Mouse (Mus musculus): Measurements from ENCODE around the gene Mical2.

Mical2 gene

GRCm38 (mm10) chr7:112405061-112405460, 179.4 kb downstream of the Mical2 start:
- H3K9me3 ChIP-seq (ENCODE audit: low read length): no peaks in the 10 kb centered on the region
- H3K36me3 ChIP-seq (ENCODE audit: insufficient read depth, low read length): no peaks in the 10 kb centered on the region
- TF ChIP-seq POU5F1 (IDR thresholded peaks at IDR 0.05; ENCODE audit: borderline replicate concordance, low read length): no peak
- TF ChIP-seq CTCF (conservative IDR thresholded peaks at IDR 0.05; ENCODE audit: low read length): no peak
- TF ChIP-seq NANOG (IDR thresholded peaks at IDR 0.05; ENCODE audit: borderline replicate concordance, low read length): no peak
- no peak overlapping the region for H3K4me3 ChIP-seq (replicated peaks; ENCODE audit: low read length)
- H3K27me3 ChIP-seq (ENCODE audit: insufficient read depth, low read length): peaks cover 4% of the 10 kb centered on the region; the same call in 1 of the 2 replicates
- H3K4me1 ChIP-seq (replicated peaks; ENCODE audit: low read depth, low read length): peaks cover 4% of the 10 kb centered on the region

GRCm38 (mm10) chr7:112405578-112405977, 179.9 kb downstream of the Mical2 start:
- H3K36me3 ChIP-seq (ENCODE audit: insufficient read depth, low read length): no peaks in the 10 kb centered on the region
- TF ChIP-seq CTCF (conservative IDR thresholded peaks at IDR 0.05; ENCODE audit: low read length): no peak
- no peak for TF ChIP-seq POU5F1 (IDR thresholded peaks at IDR 0.05; ENCODE audit: borderline replicate concordance, low read length)
- TF ChIP-seq NANOG (IDR thresholded peaks at IDR 0.05; ENCODE audit: borderline replicate concordance, low read length): no peak
- no peak overlapping the region for H3K4me3 ChIP-seq (replicated peaks; ENCODE audit: low read length)
- peaks cover 4% of the 10 kb centered on the region for H3K4me1 ChIP-seq (replicated peaks; ENCODE audit: low read depth, low read length)
- no peaks in the 10 kb centered on the region for H3K9me3 ChIP-seq (ENCODE audit: low read length)
- peaks cover 4% of the 10 kb centered on the region; the same call in 1 of the 2 replicates for H3K27me3 ChIP-seq (ENCODE audit: insufficient read depth, low read length)

- H3K4me3 ChIP-seq (replicated peaks; ENCODE audit: low read length): no peak overlapping the region
- TF ChIP-seq CTCF (conservative IDR thresholded peaks at IDR 0.05; ENCODE audit: low read length) (no peak), POU5F1 (IDR thresholded peaks at IDR 0.05; ENCODE audit: borderline replicate concordance, low read length) (no peak), NANOG (IDR thresholded peaks at IDR 0.05; ENCODE audit: borderline replicate concordance, low read length) (no peak)
- no peaks in the 10 kb centered on the region for H3K36me3 ChIP-seq (ENCODE audit: insufficient read depth, low read length)
- peaks cover 4% of the 10 kb centered on the region for H3K4me1 ChIP-seq (replicated peaks; ENCODE audit: low read depth, low read length)
- H3K9me3 ChIP-seq (ENCODE audit: low read length): no peaks in the 10 kb centered on the region
- peaks cover 4% of the 10 kb centered on the region; the same call in 1 of the 2 replicates for H3K27me3 ChIP-seq (ENCODE audit: insufficient read depth, low read length)
Measured at GRCm38 (mm10) chr7:112407597-112407996, 181.9 kb downstream of the Mical2 start.

- H3K4me3 ChIP-seq (replicated peaks; ENCODE audit: low read length): no peak overlapping the region
- no peaks in the 10 kb centered on the region for H3K9me3 ChIP-seq (ENCODE audit: low read length)
- peaks cover 4% of the 10 kb centered on the region; the same call in 1 of the 2 replicates for H3K27me3 ChIP-seq (ENCODE audit: insufficient read depth, low read length)
- no peaks in the 10 kb centered on the region for H3K36me3 ChIP-seq (ENCODE audit: insufficient read depth, low read length)
- TF ChIP-seq NANOG (IDR thresholded peaks at IDR 0.05; ENCODE audit: borderline replicate concordance, low read length): no peak
- TF ChIP-seq CTCF (conservative IDR thresholded peaks at IDR 0.05; ENCODE audit: low read length): no peak
- no peak for TF ChIP-seq POU5F1 (IDR thresholded peaks at IDR 0.05; ENCODE audit: borderline replicate concordance, low read length)
- peaks cover 4% of the 10 kb centered on the region for H3K4me1 ChIP-seq (replicated peaks; ENCODE audit: low read depth, low read length)
Measured at GRCm38 (mm10) chr7:112409991-112410390, 184.3 kb downstream of the Mical2 start.

GRCm38 (mm10) chr7:112413286-112413685, 187.6 kb downstream of the Mical2 start:
- Histone ChIP-seq H3K36me3 (ENCODE audit: insufficient read depth, low read length) (no peaks in the 10 kb centered on the region), H3K4me3 (replicated peaks; ENCODE audit: low read length) (no peak overlapping the region)
- TF ChIP-seq CTCF (conservative IDR thresholded peaks at IDR 0.05; ENCODE audit: low read length) (no peak), NANOG (IDR thresholded peaks at IDR 0.05; ENCODE audit: borderline replicate concordance, low read length) (no peak), POU5F1 (IDR thresholded peaks at IDR 0.05; ENCODE audit: borderline replicate concordance, low read length) (no peak)

GRCm38 (mm10) chr7:112416058-112416526, 190.4 kb downstream of the Mical2 start:
- TF ChIP-seq NANOG (IDR thresholded peaks at IDR 0.05; ENCODE audit: borderline replicate concordance, low read length): no peak
- TF ChIP-seq POU5F1 (IDR thresholded peaks at IDR 0.05; ENCODE audit: borderline replicate concordance, low read length): no peak
- no peak for TF ChIP-seq CTCF (conservative IDR thresholded peaks at IDR 0.05; ENCODE audit: low read length)
- no peaks in the 10 kb centered on the region for H3K9me3 ChIP-seq (ENCODE audit: low read length)
- peaks cover 33% of the 10 kb centered on the region for H3K4me1 ChIP-seq (replicated peaks; ENCODE audit: low read depth, low read length)
- H3K36me3 ChIP-seq (ENCODE audit: insufficient read depth, low read length): no peaks in the 10 kb centered on the region
- peaks cover 16% of the 10 kb centered on the region for H3K27me3 ChIP-seq (ENCODE audit: insufficient read depth, low read length)
- H3K4me3 ChIP-seq (replicated peaks; ENCODE audit: low read length): peak overlapping the region; percentile 17; the same call in 1 of the 2 replicates

More at GRCm38 (mm10) chr7:112413286-112413685, 187.6 kb downstream of the Mical2 start:
- no peaks in the 10 kb centered on the region for H3K9me3 ChIP-seq (ENCODE audit: low read length)
- peaks cover 28% of the 10 kb centered on the region for H3K4me1 ChIP-seq (replicated peaks; ENCODE audit: low read depth, low read length)
- H3K27me3 ChIP-seq (ENCODE audit: insufficient read depth, low read length): peaks cover 14% of the 10 kb centered on the region

- Histone ChIP-seq H3K9me3 (ENCODE audit: low read length) (no peaks in the 10 kb centered on the region), H3K4me3 (replicated peaks; ENCODE audit: low read length) (peak overlapping the region; percentile 17; the same call in 1 of the 2 replicates), H3K4me1 (replicated peaks; ENCODE audit: low read depth, low read length) (peaks cover 33% of the 10 kb centered on the region), H3K36me3 (ENCODE audit: insufficient read depth, low read length) (no peaks in the 10 kb centered on the region), H3K27me3 (ENCODE audit: insufficient read depth, low read length) (peaks cover 16% of the 10 kb centered on the region)
- no peak for TF ChIP-seq CTCF (conservative IDR thresholded peaks at IDR 0.05; ENCODE audit: low read length)
- no peak for TF ChIP-seq NANOG (IDR thresholded peaks at IDR 0.05; ENCODE audit: borderline replicate concordance, low read length)
- TF ChIP-seq POU5F1 (IDR thresholded peaks at IDR 0.05; ENCODE audit: borderline replicate concordance, low read length): no peak
Measured at GRCm38 (mm10) chr7:112416730-112417513, 191.3 kb downstream of the Mical2 start.

- H3K9me3 ChIP-seq (ENCODE audit: low read length): no peaks in the 10 kb centered on the region
- H3K4me3 ChIP-seq (replicated peaks; ENCODE audit: low read length): no peak overlapping the region
- peaks cover 33% of the 10 kb centered on the region for H3K4me1 ChIP-seq (replicated peaks; ENCODE audit: low read depth, low read length)
- H3K36me3 ChIP-seq (ENCODE audit: insufficient read depth, low read length): no peaks in the 10 kb centered on the region
- TF ChIP-seq NANOG (IDR thresholded peaks at IDR 0.05; ENCODE audit: borderline replicate concordance, low read length) (no peak), CTCF (conservative IDR thresholded peaks at IDR 0.05; ENCODE audit: low read length) (no peak), POU5F1 (IDR thresholded peaks at IDR 0.05; ENCODE audit: borderline replicate concordance, low read length) (no peak)
- H3K27me3 ChIP-seq (ENCODE audit: insufficient read depth, low read length): peaks cover 16% of the 10 kb centered on the region
Measured at GRCm38 (mm10) chr7:112417598-112417997, 191.9 kb downstream of the Mical2 start.

Measured in E14TG2a.4 (cell line).